Mouse (Mus musculus) limb, embryonic 15.5 days (tissue): ENCODE data around the gene Eva1b. TPM values are rescaled to one million over a fixed set of nuclear protein-coding genes. Genes with fewer than 3 reads are reported as not detected.

ENCODE experiments used
- ATAC-seq: fragments of 200-750 bp; cut with Nextera tagmentation; 2 replicates; pipeline ENCODE4 v1.8.0; 2017; ENCODE audit warnings: low read depth, moderate TSS enrichment; ENCODE audit not compliant: insufficient number of reproducible peaks, low FRiP score, low TSS enrichment
- H3K27ac ChIP-seq: fragments of 300-500 bp; sonication (generic); 2 replicates; pipeline ENCODE4 v1.5.1; 2015; ENCODE audit warnings: moderate library complexity, mild to moderate bottlenecking, inconsistent platforms
- H3K27me3 ChIP-seq: fragments of 300-500 bp; sonication (generic); 2 replicates; pipeline ENCODE4 v1.6.1; 2015; ENCODE audit warnings: inconsistent platforms
- H3K36me3 ChIP-seq: fragments of 300-500 bp; sonication (generic); 2 replicates; pipeline ENCODE4 v1.6.1; 2015; ENCODE audit warnings: inconsistent platforms
- H3K4me1 ChIP-seq: fragments of 300-500 bp; sonication (generic); 2 replicates; pipeline ENCODE4 v1.6.1; 2015; ENCODE audit warnings: inconsistent platforms
- H3K4me2 ChIP-seq: fragments of 300-500 bp; sonication (generic); 2 replicates; pipeline ENCODE4 v1.6.1; 2015; ENCODE audit warnings: mild to moderate bottlenecking, inconsistent platforms
- H3K4me3 ChIP-seq: fragments of 300-500 bp; sonication (generic); 2 replicates; pipeline ENCODE4 v1.5.1; 2015; ENCODE audit warnings: mild to moderate bottlenecking, inconsistent platforms
- H3K9ac ChIP-seq: fragments of 300-500 bp; sonication (generic); 2 replicates; pipeline ENCODE4 v1.6.1; 2015; ENCODE audit warnings: inconsistent platforms
- H3K9me3 ChIP-seq: fragments of 300-500 bp; sonication (generic); 2 replicates; pipeline ENCODE4 v1.6.1; 2016; ENCODE audit warnings: inconsistent platforms
- WGBS: fragments of 180-500 bp; shearing (Covaris S2); methylation state at CpG from one replicate; pipeline ENCODE4 v1.1.7; 2015; 5-methylcytosine and 5-hydroxymethylcytosine counted together
- polyA plus RNA-seq: library from polyadenylated mRNA; unstranded; fragments of >200 nt; fragmentation: Nextera tagmentation; extraction: Ambion mirVana; gene quantifications from 2 replicates; pipeline ENCODE4 v1.2.1, GENCODE M21; 2015

Gene Eva1b
- polyA plus RNA-seq, 1 experiment from 2014 or later: 86.3 TPM

GRCm38 (mm10) chr4:126187096-126187495 lies 39.6 kb downstream of the Eva1b start:
- Histone ChIP-seq H3K4me1 (no peaks in the 10 kb centered on the region), H3K4me2 (no peak overlapping the region), H3K27ac (0 out of 2 replicates have a peak overlapping the region, but pooled peaks have one; percentile 5), H3K27me3 (no peaks in the 10 kb centered on the region), H3K9ac (no peak overlapping the region), H3K4me3 (no peak overlapping the region), H3K36me3 (peaks cover 46% of the 10 kb centered on the region), H3K9me3 (no peaks in the 10 kb centered on the region)
- 87% methylated on average over 3 of the region's 3 CpGs for WGBS
- no peak for ATAC-seq

- Histone ChIP-seq H3K4me2 (no peak overlapping the region), H3K9me3 (no peaks in the 10 kb centered on the region), H3K27ac (no peak overlapping the region), H3K27me3 (no peaks in the 10 kb centered on the region), H3K36me3 (peaks cover 53% of the 10 kb centered on the region), H3K4me3 (no peak overlapping the region), H3K4me1 (no peaks in the 10 kb centered on the region), H3K9ac (no peak overlapping the region)
- ATAC-seq: no peak
- 83% methylated on average over 2 of the region's 2 CpGs for WGBS
These were observed 43.1 kb downstream of the Eva1b start for GRCm38 (mm10) chr4:126190636-126191035.

- Histone ChIP-seq H3K27me3 (no peaks in the 10 kb centered on the region), H3K4me2 (no peak overlapping the region), H3K27ac (no peak overlapping the region), H3K4me3 (no peak overlapping the region), H3K9me3 (no peaks in the 10 kb centered on the region), H3K4me1 (peaks cover 7% of the 10 kb centered on the region), H3K9ac (no peak overlapping the region), H3K36me3 (peaks cover 38% of the 10 kb centered on the region)
- no peak for ATAC-seq
These were observed 46.7 kb downstream of the Eva1b start for GRCm38 (mm10) chr4:126194216-126194615.

DNA sequence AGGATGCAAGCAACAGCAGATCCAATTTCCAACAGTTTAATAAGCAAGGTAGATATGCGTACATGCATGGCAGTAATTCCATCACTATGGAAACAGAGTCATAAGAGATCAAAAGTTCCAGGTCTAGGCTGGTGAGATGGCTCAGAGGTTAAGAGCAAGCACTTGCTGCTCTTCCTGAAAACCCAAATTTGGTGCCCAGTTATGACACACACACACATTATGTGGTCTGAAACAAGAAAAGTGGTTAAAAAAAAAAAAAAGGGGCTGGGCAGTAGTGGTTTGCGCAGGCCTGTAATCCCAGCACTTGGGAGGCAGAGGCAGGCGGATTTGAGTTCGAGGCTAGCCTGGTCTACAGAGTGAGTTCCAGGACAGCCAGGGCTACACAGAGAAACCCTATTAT lies 47.4 kb downstream of the Eva1b start:
- H3K36me3 ChIP-seq: peaks cover 36% of the 10 kb centered on the region

GRCm38 (mm10) chr4:126197485-126197884 lies 49.9 kb downstream of the Eva1b start:
- no peaks in the 10 kb centered on the region for H3K27me3 ChIP-seq
- ATAC-seq: no peak
- WGBS: 59% methylated on average over 3 of the region's 3 CpGs
- H3K9me3 ChIP-seq: no peaks in the 10 kb centered on the region
- peaks cover 23% of the 10 kb centered on the region for H3K36me3 ChIP-seq
- no peak overlapping the region for H3K4me2 ChIP-seq
- no peak overlapping the region for H3K27ac ChIP-seq
- peaks cover 22% of the 10 kb centered on the region for H3K4me1 ChIP-seq
- no peak overlapping the region for H3K4me3 ChIP-seq
- no peak overlapping the region for H3K9ac ChIP-seq

More for the DNA sequence above, 47.4 kb downstream of the Eva1b start:
- no peak for ATAC-seq
- H3K4me2 ChIP-seq: no peak overlapping the region
- H3K27ac ChIP-seq: no peak overlapping the region
- H3K27me3 ChIP-seq: no peaks in the 10 kb centered on the region
- WGBS: 92% methylated on average over 4 of the region's 4 CpGs
- H3K4me3 ChIP-seq: no peak overlapping the region
- peaks cover 11% of the 10 kb centered on the region for H3K4me1 ChIP-seq
- no peaks in the 10 kb centered on the region for H3K9me3 ChIP-seq
- no peak overlapping the region for H3K9ac ChIP-seq

Other genes starting within 250 kb of the Eva1b start
- gene Csf3r, start 123.2 kb upstream of the Eva1b start, polyA plus RNA-seq: 0.66 and 1.2 TPM in 2 replicates
- gene Mrps15, start 100.8 kb upstream of the Eva1b start, polyA plus RNA-seq: 125 and 130 TPM in 2 replicates
- 11.5 TPM in 2 replicates for gene Oscp1, start 89.2 kb upstream of the Eva1b start, polyA plus RNA-seq
- 50.1 and 51.2 TPM in 2 replicates for gene Lsm10, start 51.1 kb upstream of the Eva1b start, polyA plus RNA-seq
- 32.4 and 35.4 TPM in 2 replicates for gene Stk40, start 43.8 kb upstream of the Eva1b start, polyA plus RNA-seq
- gene Sh3d21, start 15.7 kb downstream of the Eva1b start, polyA plus RNA-seq: 12.1 and 13.8 TPM in 2 replicates
- gene Thrap3, start 55.0 kb downstream of the Eva1b start, polyA plus RNA-seq: 183 and 198 TPM in 2 replicates
- 46.5 and 50.3 TPM in 2 replicates for gene Map7d1, start 108.6 kb downstream of the Eva1b start, polyA plus RNA-seq
- 120 and 128 TPM in 2 replicates for gene Trappc3, start 114.6 kb downstream of the Eva1b start, polyA plus RNA-seq
- gene Col8a2, start 139.0 kb downstream of the Eva1b start, polyA plus RNA-seq: 71.2 and 79.7 TPM in 2 replicates
- 79.2 and 82.9 TPM in 2 replicates for gene Adprhl2, start 174.0 kb downstream of the Eva1b start, polyA plus RNA-seq
- 15.9 and 16.6 TPM in 2 replicates for gene Tekt2, start 177.9 kb downstream of the Eva1b start, polyA plus RNA-seq